Mouse (Mus musculus) kidney, embryonic 14.5 days (tissue): ENCODE measurements around the gene Fancd2. TPM values are rescaled to one million over a fixed set of nuclear protein-coding genes. Genes with fewer than 3 reads are reported as not detected.
A peak's percentile ranks its signal among the peaks of the same experiment; 100 is the strongest.

Experiments
- ATAC-seq: fragments of 200-750 bp; cut with Nextera tagmentation; 2 replicates; pipeline ENCODE4 v1.8.0; 2017; ENCODE audit warnings: moderate number of reproducible peaks, mild to moderate bottlenecking, moderate TSS enrichment, moderate library complexity; ENCODE audit not compliant: low FRiP score, low TSS enrichment
- H3K27ac ChIP-seq: fragments of 300-500 bp; sonication (generic); 2 replicates; pipeline ENCODE4 v1.5.1; 2014; ENCODE audit warnings: low read depth, mild to moderate bottlenecking, low read length, moderate library complexity, mixed read lengths
- H3K27me3 ChIP-seq: fragments of 300-500 bp; sonication (generic); 2 replicates; pipeline ENCODE4 v1.6.1; 2014; ENCODE audit warnings: mild to moderate bottlenecking, low read length; ENCODE audit not compliant: control insufficient read depth, insufficient read depth
- H3K36me3 ChIP-seq: fragments of 300-500 bp; sonication (generic); 2 replicates; pipeline ENCODE4 v1.6.1; 2014; ENCODE audit warnings: low read length, mixed read lengths; ENCODE audit not compliant: control insufficient read depth, insufficient read depth
- H3K4me1 ChIP-seq: fragments of 300-500 bp; sonication (generic); 2 replicates; pipeline ENCODE4 v1.6.1; 2014; ENCODE audit warnings: low read length, mixed read lengths; ENCODE audit not compliant: control insufficient read depth, insufficient read depth
- H3K4me2 ChIP-seq: fragments of 300-500 bp; sonication (generic); replicated peaks from 2 replicates; pipeline ENCODE4 v1.6.1; 2014; ENCODE audit warnings: low read depth, mild to moderate bottlenecking, low read length
- H3K4me3 ChIP-seq: fragments of 300-500 bp; sonication (generic); 2 replicates; pipeline ENCODE4 v1.5.1; 2014; ENCODE audit warnings: mild to moderate bottlenecking, low read length
- H3K9ac ChIP-seq: fragments of 300-500 bp; sonication (generic); 2 replicates; pipeline ENCODE4 v1.6.1; 2014; ENCODE audit warnings: low read depth, mild to moderate bottlenecking, low read length, moderate library complexity
- H3K9me3 ChIP-seq: fragments of 300-500 bp; sonication (generic); 2 replicates; pipeline ENCODE4 v1.6.1; 2016; ENCODE audit warnings: low read length; ENCODE audit not compliant: control insufficient read depth
- WGBS: fragments of 180-500 bp; shearing (Covaris S2); extraction: QIAGEN DNeasy Blood & Tissue Kit; methylation state at CpG from one replicate; pipeline ENCODE4 v1.1.7; 2014; 5-methylcytosine and 5-hydroxymethylcytosine counted together
- microRNA-seq: library from miRNA; unstranded; fragments of <30 nt; microRNA quantifications from one replicate; pipeline ENCODE4, GENCODE M21; 2016
- polyA plus RNA-seq: library from polyadenylated mRNA; unstranded; fragments of >200 nt; fragmentation: Nextera tagmentation; extraction: Ambion mirVana; gene quantifications from 2 replicates; pipeline ENCODE4 v1.2.1, GENCODE M21; 2014

Fancd2 gene
- polyA plus RNA-seq, 1 experiment from 2014 or later: 16.1 TPM

DNA sequence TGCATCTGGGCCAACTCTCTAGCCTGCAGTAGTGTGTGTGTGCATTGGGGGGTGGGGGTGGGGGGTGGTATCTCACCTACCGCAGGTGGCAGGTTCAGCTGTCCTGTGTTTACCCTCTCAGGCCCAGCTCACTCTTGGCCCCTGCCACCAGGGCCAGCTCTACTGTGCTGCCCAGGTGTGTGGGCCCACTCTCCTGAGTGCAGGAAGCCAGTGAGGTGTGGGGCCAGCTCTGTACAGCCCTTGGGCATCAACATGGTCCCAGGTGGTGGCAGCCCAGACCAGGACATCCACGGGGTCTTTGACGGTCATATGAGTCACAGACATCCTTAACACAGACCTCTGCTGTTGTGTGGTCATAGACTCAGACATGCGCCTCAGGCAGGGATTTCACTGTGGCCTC lies 101.4 kb downstream of the Fancd2 start:
- ATAC-seq: no peak
- Histone ChIP-seq H3K4me2 (no peak overlapping the region), H3K36me3 (peaks cover 40% of the 10 kb centered on the region), H3K9me3 (no peaks in the 10 kb centered on the region), H3K4me1 (no peaks in the 10 kb centered on the region), H3K9ac (no peak overlapping the region), H3K27me3 (no peaks in the 10 kb centered on the region), H3K4me3 (no peak overlapping the region), H3K27ac (no peak overlapping the region)
- 98% methylated on average over 4 of the region's 4 CpGs for WGBS

DNA sequence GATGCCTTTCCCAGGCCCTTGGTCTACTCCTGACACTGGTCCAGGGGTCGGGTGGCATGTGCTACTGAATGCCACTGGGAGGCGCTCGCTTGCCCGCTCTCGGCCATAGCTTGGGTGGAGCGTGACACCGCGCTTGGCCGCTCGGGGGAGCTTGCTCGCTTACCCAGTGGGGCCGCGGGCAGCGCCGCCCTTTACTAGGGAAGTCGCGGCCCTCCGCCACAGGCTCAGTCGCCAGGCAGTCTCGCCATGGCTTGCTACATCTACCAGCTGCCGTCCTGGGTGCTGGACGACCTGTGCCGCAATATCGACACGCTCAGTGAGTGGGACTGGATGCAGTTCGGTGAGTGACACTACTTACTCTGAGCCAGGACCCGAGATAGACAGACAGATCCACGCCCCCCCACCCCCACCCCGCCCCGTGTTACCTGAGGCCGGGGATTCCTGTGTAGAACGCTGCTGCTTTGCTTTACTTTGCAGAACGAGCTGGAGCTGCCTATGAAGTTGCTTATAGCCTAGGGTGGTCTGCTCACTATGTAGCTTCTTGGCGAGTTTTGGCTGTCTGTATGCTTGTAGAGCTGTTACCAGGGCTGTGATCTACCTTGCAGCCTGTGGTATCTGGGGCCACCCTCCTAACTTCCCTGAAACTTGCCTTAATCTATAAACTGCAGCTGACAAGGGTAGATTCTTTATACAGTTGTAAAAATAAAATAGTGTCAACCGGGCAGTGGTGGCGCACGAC lies 107.0 kb downstream of the Fancd2 start, which contains the start of gene Irak2:
TSS of gene Irak2 (plus strand) at position 166 of the 739 bp plus-strand sequence.
- H3K27ac ChIP-seq: no peak within 1 kb of the TSS
- peak; percentile 96 for ATAC-seq
- no peaks in the 10 kb centered on the region for H3K36me3 ChIP-seq
- no peaks in the 10 kb centered on the region for H3K4me1 ChIP-seq
- no peaks in the 10 kb centered on the region for H3K27me3 ChIP-seq
- peak within 1 kb of the TSS; percentile 39 for H3K4me2 ChIP-seq
- peak within 1 kb of the TSS; percentile 38 for H3K4me3 ChIP-seq
- WGBS: 7% methylated on average over 37 of the region's 37 CpGs
- H3K9me3 ChIP-seq: no peaks in the 10 kb centered on the region
- peak within 1 kb of the TSS; percentile 47 for H3K9ac ChIP-seq

DNA sequence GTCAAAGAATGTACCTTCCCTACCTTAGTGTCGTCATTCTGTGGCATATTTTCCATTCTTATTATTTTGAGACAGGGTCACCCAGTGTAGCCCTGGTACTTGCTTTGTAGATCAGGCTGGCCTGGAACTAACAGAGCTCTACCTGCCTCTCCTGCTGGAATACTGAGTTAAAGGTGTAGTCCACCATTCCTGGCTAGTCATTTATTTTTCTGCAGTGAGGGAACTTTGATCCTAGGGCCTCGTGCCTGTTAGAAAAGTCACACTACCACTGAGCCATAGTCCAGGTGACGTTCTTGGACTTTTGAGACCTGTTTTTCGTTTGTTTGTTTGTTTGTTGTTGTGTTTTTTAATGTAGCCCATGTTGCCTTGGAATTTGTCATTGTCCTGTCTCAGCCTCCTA lies 107.7 kb downstream of the Fancd2 start:
- no peak for ATAC-seq
- no peaks in the 10 kb centered on the region for H3K27me3 ChIP-seq
- no peaks in the 10 kb centered on the region for H3K4me1 ChIP-seq
- H3K9ac ChIP-seq: no peak overlapping the region
- H3K36me3 ChIP-seq: no peaks in the 10 kb centered on the region
- H3K27ac ChIP-seq: no peak overlapping the region
- H3K4me3 ChIP-seq: no peak overlapping the region
- H3K9me3 ChIP-seq: no peaks in the 10 kb centered on the region
- 87% methylated on average over 4 of the region's 4 CpGs for WGBS
- no peak overlapping the region for H3K4me2 ChIP-seq

DNA sequence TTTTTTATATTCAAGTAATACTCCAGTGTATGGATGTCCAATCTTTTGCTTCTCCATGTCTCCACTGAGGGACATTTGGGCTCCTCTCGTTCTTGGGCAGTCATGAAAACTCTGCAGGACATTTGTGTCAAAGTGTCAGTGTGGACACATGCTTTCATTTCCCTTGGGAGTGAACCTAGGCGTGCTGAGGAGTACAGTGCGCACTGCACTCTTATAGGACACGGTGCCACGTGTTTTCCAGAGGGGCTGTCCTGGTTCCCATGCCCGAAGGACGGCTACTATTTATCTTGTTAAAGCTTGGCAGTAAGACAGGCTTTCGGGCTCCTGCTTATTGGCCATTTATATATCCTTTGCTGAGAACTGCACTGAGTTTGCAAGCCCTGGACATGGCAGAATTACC lies 111.1 kb downstream of the Fancd2 start:
- Histone ChIP-seq H3K9ac (no peak overlapping the region), H3K4me1 (no peaks in the 10 kb centered on the region), H3K4me3 (no peak overlapping the region), H3K4me2 (no peak overlapping the region), H3K36me3 (no peaks in the 10 kb centered on the region), H3K9me3 (no peaks in the 10 kb centered on the region), H3K27ac (no peak overlapping the region), H3K27me3 (no peaks in the 10 kb centered on the region)
- 77% methylated on average over 8 of the region's 8 CpGs for WGBS
- no peak for ATAC-seq

DNA sequence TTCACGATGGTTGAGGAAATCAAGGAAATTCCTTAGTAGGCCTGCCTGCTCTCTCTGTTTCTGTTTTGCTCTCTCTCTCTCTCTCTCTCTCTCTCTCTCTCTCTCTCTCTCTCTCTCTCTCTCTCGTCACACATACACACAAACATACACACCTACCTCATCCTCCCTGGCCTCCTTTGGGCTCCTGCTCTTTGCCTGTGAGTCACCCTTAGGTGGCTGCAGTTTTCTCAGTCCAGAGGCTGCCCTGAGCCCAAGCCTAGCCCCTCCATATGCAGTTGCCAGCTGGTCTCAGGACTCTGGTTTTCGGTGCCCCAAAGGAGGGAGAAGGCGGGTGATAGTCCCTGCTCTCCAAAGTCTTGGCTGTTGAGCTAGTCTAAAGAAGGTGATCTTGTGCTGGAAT lies 111.5 kb downstream of the Fancd2 start:
- no peak overlapping the region for H3K4me3 ChIP-seq
- no peaks in the 10 kb centered on the region for H3K27me3 ChIP-seq
- H3K9ac ChIP-seq: no peak overlapping the region
- H3K4me1 ChIP-seq: no peaks in the 10 kb centered on the region
- no peaks in the 10 kb centered on the region for H3K36me3 ChIP-seq
- H3K4me2 ChIP-seq: no peak overlapping the region
- WGBS: 90% methylated on average over 4 of the region's 4 CpGs
- ATAC-seq: no peak
- no peak overlapping the region for H3K27ac ChIP-seq
- no peaks in the 10 kb centered on the region for H3K9me3 ChIP-seq

DNA sequence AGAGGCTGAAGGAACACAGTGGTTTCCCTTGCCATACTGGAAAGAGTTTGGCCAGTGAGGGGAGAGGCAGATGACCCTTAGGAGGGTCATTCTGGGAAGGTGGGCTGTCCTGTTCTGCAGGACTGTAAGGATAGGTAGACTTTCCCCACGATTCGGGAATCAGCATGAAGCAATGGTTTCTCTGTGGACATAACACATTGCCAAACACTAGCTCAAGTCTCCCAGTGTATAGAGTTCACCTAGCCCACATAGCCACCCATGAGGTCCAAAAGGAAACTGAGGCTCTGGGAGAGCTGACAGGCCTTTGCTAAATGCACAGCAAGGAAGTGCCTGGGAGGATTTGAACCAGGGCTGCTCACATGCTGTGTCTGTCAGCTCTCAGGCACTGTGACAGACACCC lies 112.5 kb downstream of the Fancd2 start:
- Histone ChIP-seq H3K27ac (no peak overlapping the region), H3K27me3 (no peaks in the 10 kb centered on the region), H3K4me2 (no peak overlapping the region), H3K9me3 (no peaks in the 10 kb centered on the region), H3K4me3 (no peak overlapping the region), H3K36me3 (no peaks in the 10 kb centered on the region), H3K4me1 (no peaks in the 10 kb centered on the region), H3K9ac (no peak overlapping the region)
- 98% methylated on average over 2 of the region's 2 CpGs for WGBS
- ATAC-seq: no peak

DNA sequence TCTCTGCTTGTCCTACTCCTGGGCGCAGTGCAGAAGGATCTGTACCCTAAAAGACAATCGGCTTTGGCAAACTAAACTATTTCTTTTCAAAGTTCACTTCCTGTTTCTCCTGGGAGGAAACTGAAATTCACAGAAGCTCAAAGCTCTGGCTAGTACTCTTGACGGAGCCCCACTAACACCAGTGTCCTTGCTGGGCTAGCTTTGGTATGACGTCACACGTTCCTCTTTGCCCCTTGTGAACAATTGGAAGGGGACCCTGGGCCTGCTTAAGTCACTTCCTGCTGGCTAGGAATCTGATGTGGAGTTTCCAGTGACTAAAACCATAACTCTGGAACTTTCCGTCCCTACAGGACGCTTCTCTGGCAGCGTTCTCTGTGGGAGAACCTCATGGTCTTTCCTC lies 113.3 kb downstream of the Fancd2 start:
- no peaks in the 10 kb centered on the region for H3K4me1 ChIP-seq
- 77% methylated on average over 8 of the region's 8 CpGs for WGBS

More for the DNA sequence above, 113.3 kb downstream of the Fancd2 start:
- ATAC-seq: no peak
- no peaks in the 10 kb centered on the region for H3K9me3 ChIP-seq
- no peaks in the 10 kb centered on the region for H3K36me3 ChIP-seq
- H3K27me3 ChIP-seq: no peaks in the 10 kb centered on the region
- H3K4me3 ChIP-seq: no peak overlapping the region
- H3K4me2 ChIP-seq: no peak overlapping the region
- no peak overlapping the region for H3K27ac ChIP-seq
- no peak overlapping the region for H3K9ac ChIP-seq

Small RNA genes within 50 kb of the gene (microRNA-seq; reads per million reads assigned to microRNA genes)
- gene Gm23365: not detected

Other genes with a start within 250 kb of the Fancd2 start
- 0.23 TPM in 1 of 2 replicates, not detected in the other for gene Cpne9, start 249.4 kb upstream of the Fancd2 start, polyA plus RNA-seq
- gene Brpf1, start 224.5 kb upstream of the Fancd2 start, polyA plus RNA-seq: 18.2 and 27.2 TPM in 2 replicates
- 17.3 and 18.4 TPM in 2 replicates for gene Ogg1, start 204.7 kb upstream of the Fancd2 start, polyA plus RNA-seq
- gene Camk1, start 187.7 kb upstream of the Fancd2 start, polyA plus RNA-seq: 112 and 114 TPM in 2 replicates
- 59.9 and 65.8 TPM in 2 replicates for gene Tada3, start 153.8 kb upstream of the Fancd2 start, polyA plus RNA-seq
- gene Arpc4, start 153.6 kb upstream of the Fancd2 start, polyA plus RNA-seq: 230 and 351 TPM in 2 replicates
- gene Ttll3, start 142.4 kb upstream of the Fancd2 start, polyA plus RNA-seq: 2.0 and 2.4 TPM in 2 replicates
- 29.0 and 30.5 TPM in 2 replicates for gene Rpusd3, start 112.3 kb upstream of the Fancd2 start, polyA plus RNA-seq
- gene Cidec, start 95.9 kb upstream of the Fancd2 start, polyA plus RNA-seq: not detected in 2 replicates
- gene Jagn1, start 89.1 kb upstream of the Fancd2 start, polyA plus RNA-seq: 95.9 and 103 TPM in 2 replicates
- 3.5 and 6.1 TPM in 2 replicates for gene Il17re, start 73.2 kb upstream of the Fancd2 start, polyA plus RNA-seq
- gene Il17rc, start 60.3 kb upstream of the Fancd2 start, polyA plus RNA-seq: 9.3 and 9.5 TPM in 2 replicates
- gene Creld1, start 48.4 kb upstream of the Fancd2 start, polyA plus RNA-seq: 22.9 and 25.4 TPM in 2 replicates
- 0.73 and 1.6 TPM in 2 replicates for gene Prrt3, start 29.8 kb upstream of the Fancd2 start, polyA plus RNA-seq
- gene Emc3, start within 50 bp of the Fancd2 start, polyA plus RNA-seq: 81.3 and 98.0 TPM in 2 replicates
- gene Fancd2os, start 69.0 kb downstream of the Fancd2 start, polyA plus RNA-seq: 0.28 and 1.0 TPM in 2 replicates
- 233 and 273 TPM in 2 replicates for gene Brk1, start 73.1 kb downstream of the Fancd2 start, polyA plus RNA-seq
- 25.9 and 40.7 TPM in 2 replicates for gene Vhl, start 92.3 kb downstream of the Fancd2 start, polyA plus RNA-seq
- gene Irak2, start 106.8 kb downstream of the Fancd2 start, polyA plus RNA-seq: 1.9 and 2.6 TPM in 2 replicates
- 0.93 and 1.9 TPM in 2 replicates for gene Tatdn2, start 165.4 kb downstream of the Fancd2 start, polyA plus RNA-seq
- gene Ghrl, start 188.2 kb downstream of the Fancd2 start, polyA plus RNA-seq: 0.37 and 0.60 TPM in 2 replicates
- 286 and 297 TPM in 2 replicates for gene Sec13, start 209.1 kb downstream of the Fancd2 start, polyA plus RNA-seq